Mouse (Mus musculus): ENCODE measurements around the gene Gpr88. TPM values are rescaled to one million over a fixed set of nuclear protein-coding genes. Genes with fewer than 3 reads are reported as not detected.
A peak's percentile ranks its signal among the peaks of the same experiment; 100 is the strongest.

Gpr88 gene
- polyA plus RNA-seq (2015; fragmentation: Nextera tagmentation; extraction: Ambion mirVana) = 0.18 and 0.30 TPM in 2 replicates

DNA sequence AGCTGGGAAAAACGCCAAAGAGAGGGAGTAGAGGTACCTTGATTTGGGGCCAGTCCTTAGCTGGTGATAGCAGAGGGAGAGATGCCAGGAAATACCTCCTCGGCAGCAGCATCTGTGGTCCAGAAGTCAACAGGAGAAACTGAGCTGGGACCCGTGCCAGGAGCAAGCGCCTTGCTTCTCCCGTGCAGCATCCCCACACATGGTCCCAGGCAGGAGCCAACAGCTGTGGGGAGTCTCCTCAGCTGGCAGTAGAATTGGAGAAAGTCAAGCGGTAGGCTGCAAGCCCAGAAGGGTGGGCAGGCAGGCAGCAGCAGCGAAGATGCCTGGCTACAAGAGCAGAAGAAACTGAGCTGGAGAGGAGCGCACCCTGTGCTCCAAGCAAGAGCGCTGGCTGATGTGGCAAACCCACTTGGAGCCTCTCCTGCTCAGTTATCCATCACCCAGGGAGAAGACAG, at the start of gene Gpr88:
TSS of gene Gpr88 (minus strand) at position 427 of the 455 bp plus-strand sequence.
- peak; percentile 21 for DNase-seq

GRCm38 (mm10) chr3:116302581-116302980, 49.3 kb upstream of the Gpr88 start:
- ATAC-seq (peak; percentile 71), DNase-seq (no peak)
- no peaks in the 10 kb centered on the region for H3K4me1 ChIP-seq (ENCODE audit: insufficient read depth)
- no peak overlapping the region for H3K4me3 ChIP-seq (ENCODE audit: low read depth, low read length)
- no peak overlapping the region for H3K9ac ChIP-seq (replicated peaks)
- TF ChIP-seq EP300 (IDR thresholded peaks at IDR 0.05; ENCODE audit: low read depth) (no peak), CTCF (IDR thresholded peaks at IDR 0.05; ENCODE audit: low read depth) (no peak)
- H3K27me3 ChIP-seq (ENCODE audit: insufficient read depth, low read length) = no peaks in the 10 kb centered on the region
- no peaks in the 10 kb centered on the region for H3K9me3 ChIP-seq (ENCODE audit: low read length)
- H3K27ac ChIP-seq (ENCODE audit: low read depth) = no peak overlapping the region
- H3K4me2 ChIP-seq (ENCODE audit: low read depth, low read length) = no peak overlapping the region
- WGBS (ENCODE audit: insufficient replicate concordance) = 70% methylated on average over 7 of the region's 7 CpGs
- no peaks in the 10 kb centered on the region for H3K36me3 ChIP-seq (replicated peaks; ENCODE audit: insufficient read depth, low read length)

More for the DNA sequence above, at the start of gene Gpr88:
- no peak for TF ChIP-seq EP300 (IDR thresholded peaks at IDR 0.05; ENCODE audit: low read depth)
- TF ChIP-seq CTCF (IDR thresholded peaks at IDR 0.05; ENCODE audit: low read depth) = no peak
- peaks cover 14% of the 10 kb centered on the region for H3K4me1 ChIP-seq (ENCODE audit: insufficient read depth)
- H3K4me2 ChIP-seq (ENCODE audit: low read depth, low read length) = peak within 1 kb of the TSS; percentile 91
- H3K4me3 ChIP-seq (ENCODE audit: low read depth, low read length) = peak within 1 kb of the TSS; percentile 49
- H3K27ac ChIP-seq (ENCODE audit: low read depth) = no peak within 1 kb of the TSS
- WGBS (ENCODE audit: insufficient replicate concordance) = 15% methylated on average over 9 of the region's 9 CpGs
- H3K27me3 ChIP-seq (ENCODE audit: insufficient read depth, low read length) = peaks cover 28% of the 10 kb centered on the region
- no peaks in the 10 kb centered on the region for H3K36me3 ChIP-seq (replicated peaks; ENCODE audit: insufficient read depth, low read length)
- H3K9me3 ChIP-seq (ENCODE audit: low read length) = no peaks in the 10 kb centered on the region
- no peak within 1 kb of the TSS for H3K9ac ChIP-seq (replicated peaks)
- ATAC-seq = no peak

GRCm38 (mm10) chr3:116301754-116302153, 48.5 kb upstream of the Gpr88 start:
- WGBS (ENCODE audit: insufficient replicate concordance) = 67% methylated on average over 6 of the region's 6 CpGs
- DNase-seq = no peak
- H3K4me2 ChIP-seq (ENCODE audit: low read depth, low read length) = no peak overlapping the region
- peak; percentile 63 for ATAC-seq
- no peaks in the 10 kb centered on the region; the same call in 1 of the 2 replicates for H3K36me3 ChIP-seq (replicated peaks; ENCODE audit: insufficient read depth, low read length)
- no peaks in the 10 kb centered on the region for H3K27me3 ChIP-seq (ENCODE audit: insufficient read depth, low read length)
- no peaks in the 10 kb centered on the region for H3K9me3 ChIP-seq (ENCODE audit: low read length)
- H3K4me3 ChIP-seq (ENCODE audit: low read depth, low read length) = no peak overlapping the region
- H3K27ac ChIP-seq (ENCODE audit: low read depth) = no peak overlapping the region
- TF ChIP-seq CTCF (IDR thresholded peaks at IDR 0.05; ENCODE audit: low read depth) (no peak), EP300 (IDR thresholded peaks at IDR 0.05; ENCODE audit: low read depth) (no peak)
- no peak overlapping the region for H3K9ac ChIP-seq (replicated peaks)
- H3K4me1 ChIP-seq (ENCODE audit: insufficient read depth) = no peaks in the 10 kb centered on the region

GRCm38 (mm10) chr3:116298727-116299126, 45.4 kb upstream of the Gpr88 start:
- Histone ChIP-seq H3K9me3 (ENCODE audit: low read length) (no peaks in the 10 kb centered on the region), H3K27ac (ENCODE audit: low read depth) (no peak overlapping the region), H3K4me2 (ENCODE audit: low read depth, low read length) (no peak overlapping the region), H3K36me3 (replicated peaks; ENCODE audit: insufficient read depth, low read length) (peaks cover 1% of the 10 kb centered on the region), H3K9ac (replicated peaks) (no peak overlapping the region), H3K4me3 (ENCODE audit: low read depth, low read length) (no peak overlapping the region), H3K4me1 (ENCODE audit: insufficient read depth) (no peaks in the 10 kb centered on the region), H3K27me3 (ENCODE audit: insufficient read depth, low read length) (no peaks in the 10 kb centered on the region)
- DNase-seq (no peak), ATAC-seq (no peak)
- TF ChIP-seq EP300 (IDR thresholded peaks at IDR 0.05; ENCODE audit: low read depth) (no peak), CTCF (IDR thresholded peaks at IDR 0.05; ENCODE audit: low read depth) (no peak)
- WGBS (ENCODE audit: insufficient replicate concordance) = 85% methylated on average over 10 of the region's 10 CpGs

DNA sequence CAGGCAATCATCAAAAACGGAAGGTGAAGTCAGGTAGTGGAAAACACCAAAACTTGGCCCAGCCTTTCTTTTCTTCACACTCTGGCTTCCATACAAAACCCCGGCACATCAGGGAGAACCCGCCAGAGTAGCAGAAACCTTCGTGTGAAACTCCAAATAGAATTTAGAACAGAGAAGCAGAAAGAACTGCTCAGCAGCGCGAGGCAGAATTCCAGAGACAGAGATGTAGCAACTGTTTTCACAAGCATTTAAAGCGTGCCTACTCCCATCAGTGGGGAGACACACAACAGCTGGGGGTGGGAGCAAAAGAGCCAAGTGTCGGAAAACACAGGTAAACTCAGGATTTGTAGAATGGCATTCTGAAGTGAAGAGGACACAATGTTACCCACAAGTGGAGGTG, 44.7 kb upstream of the Gpr88 start:
- Histone ChIP-seq H3K9ac (replicated peaks) (no peak overlapping the region), H3K4me1 (ENCODE audit: insufficient read depth) (no peaks in the 10 kb centered on the region), H3K4me2 (ENCODE audit: low read depth, low read length) (no peak overlapping the region), H3K4me3 (ENCODE audit: low read depth, low read length) (no peak overlapping the region), H3K9me3 (ENCODE audit: low read length) (no peaks in the 10 kb centered on the region), H3K36me3 (replicated peaks; ENCODE audit: insufficient read depth, low read length) (peaks cover 4% of the 10 kb centered on the region), H3K27ac (ENCODE audit: low read depth) (no peak overlapping the region), H3K27me3 (ENCODE audit: insufficient read depth, low read length) (no peaks in the 10 kb centered on the region)
- DNase-seq = no peak
- TF ChIP-seq EP300 (IDR thresholded peaks at IDR 0.05; ENCODE audit: low read depth) (no peak), CTCF (IDR thresholded peaks at IDR 0.05; ENCODE audit: low read depth) (no peak)
- 88% methylated on average over 8 of the region's 8 CpGs for WGBS (ENCODE audit: insufficient replicate concordance)
- ATAC-seq = no peak

- ATAC-seq (no peak), DNase-seq (no peak)
- Histone ChIP-seq H3K4me3 (ENCODE audit: low read depth, low read length) (no peak overlapping the region), H3K4me1 (ENCODE audit: insufficient read depth) (no peaks in the 10 kb centered on the region), H3K9me3 (ENCODE audit: low read length) (no peaks in the 10 kb centered on the region), H3K4me2 (ENCODE audit: low read depth, low read length) (no peak overlapping the region), H3K36me3 (replicated peaks; ENCODE audit: insufficient read depth, low read length) (peaks cover 4% of the 10 kb centered on the region), H3K27ac (ENCODE audit: low read depth) (no peak overlapping the region), H3K9ac (replicated peaks) (no peak overlapping the region), H3K27me3 (ENCODE audit: insufficient read depth, low read length) (no peaks in the 10 kb centered on the region)
- TF ChIP-seq CTCF (IDR thresholded peaks at IDR 0.05; ENCODE audit: low read depth) (no peak), EP300 (IDR thresholded peaks at IDR 0.05; ENCODE audit: low read depth) (no peak)
- WGBS (ENCODE audit: insufficient replicate concordance) = 88% methylated on average over 7 of the region's 7 CpGs
These were observed 43.9 kb upstream of the Gpr88 start for GRCm38 (mm10) chr3:116297170-116297569.
